Mouse (Mus musculus) testis, adult 2 months (tissue): ENCODE measurements around the gene Ets2. TPM values are rescaled to one million over a fixed set of nuclear protein-coding genes. Genes with fewer than 3 reads are reported as not detected.

Experiments
- H3K27ac ChIP-seq: fragments of 200-500 bp; 2 replicates; pipeline ENCODE4 v1.5.1; 2012; ENCODE audit warnings: low read depth, low read length; ENCODE audit not compliant: control insufficient read depth, insufficient read depth
- H3K27me3 ChIP-seq: fragments of 200-500 bp; 2 replicates; pipeline ENCODE4 v1.6.1; 2012; ENCODE audit warnings: mild to moderate bottlenecking, low read length, moderate library complexity; ENCODE audit not compliant: control insufficient read depth, insufficient read depth
- H3K36me3 ChIP-seq: fragments of 200-500 bp; 2 replicates; pipeline ENCODE4 v1.6.1; 2012; ENCODE audit warnings: mild to moderate bottlenecking, low read length; ENCODE audit not compliant: control insufficient read depth, insufficient read depth
- H3K4me1 ChIP-seq: fragments of 200-500 bp; 2 replicates; pipeline ENCODE4 v1.6.1; 2012; ENCODE audit warnings: low read length; ENCODE audit not compliant: control insufficient read depth, insufficient read depth
- H3K4me3 ChIP-seq: fragments of 200-500 bp; 2 replicates; pipeline ENCODE4 v1.5.1; 2012; ENCODE audit warnings: low read depth, mild to moderate bottlenecking, low read length, moderate library complexity, mixed read lengths; ENCODE audit not compliant: control insufficient read depth
- CTCF ChIP-seq: fragments of 200-500 bp; IDR thresholded peaks from 2 replicates; pipeline ENCODE4 v1.5.1; 2012; ENCODE audit warnings: low read depth, mild to moderate bottlenecking, inconsistent platforms, low read length, moderate library complexity; ENCODE audit not compliant: control insufficient read depth, insufficient read depth, insufficient replicate concordance
- POLR2A ChIP-seq: fragments of 200-500 bp; IDR thresholded peaks from 2 replicates; pipeline ENCODE4 v1.6.1; 2012; ENCODE audit warnings: low read depth, mild to moderate bottlenecking, inconsistent platforms, low read length, moderate library complexity; ENCODE audit not compliant: control insufficient read depth
- polyA plus RNA-seq: library from polyadenylated mRNA; depleted of rRNA; stranded (reverse); fragments of >200 nt; gene quantifications from 2 replicates; pipeline ENCODE4 v1.2.3, GENCODE M21; 2012; rRNA removed

Ets2 gene
- polyA plus RNA-seq, 1 experiment = 1.0 TPM

DNA sequence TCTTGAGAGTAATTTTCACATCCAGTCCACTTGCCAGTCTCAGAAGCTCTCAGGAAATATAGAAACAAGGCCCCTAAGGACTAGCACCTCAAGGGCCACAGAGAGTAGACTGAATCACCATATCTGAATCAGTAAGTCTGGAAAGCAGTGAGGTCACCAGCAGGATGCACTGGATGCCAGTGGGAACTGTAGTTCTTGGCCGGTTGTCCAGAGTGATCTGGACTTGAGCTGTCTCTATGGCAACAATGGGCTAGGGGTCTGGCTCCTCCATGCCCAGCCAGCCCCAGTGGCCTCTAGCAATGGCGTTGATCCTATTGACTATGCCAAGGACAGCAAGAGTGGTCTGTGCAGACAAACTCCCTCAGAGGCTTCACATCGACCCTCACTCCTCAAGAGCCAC lies 64.3 kb downstream of the Ets2 start:
- no peaks in the 10 kb centered on the region for H3K36me3 ChIP-seq
- H3K4me3 ChIP-seq = no peak overlapping the region
- no peak for TF ChIP-seq POLR2A
- TF ChIP-seq CTCF = no peak
- no peak overlapping the region for H3K27ac ChIP-seq
- no peaks in the 10 kb centered on the region; the same call in 1 of the 2 replicates for H3K4me1 ChIP-seq
- H3K27me3 ChIP-seq = no peaks in the 10 kb centered on the region

- Histone ChIP-seq H3K27ac (no peak overlapping the region), H3K4me1 (no peaks in the 10 kb centered on the region; the same call in 1 of the 2 replicates), H3K27me3 (no peaks in the 10 kb centered on the region), H3K4me3 (no peak overlapping the region), H3K36me3 (no peaks in the 10 kb centered on the region)
- no peak for TF ChIP-seq POLR2A
- TF ChIP-seq CTCF = no peak
Measured at GRCm38 (mm10) chr16:95767246-95767645, 65.4 kb downstream of the Ets2 start.

- no peaks in the 10 kb centered on the region for H3K27me3 ChIP-seq
- H3K36me3 ChIP-seq = no peaks in the 10 kb centered on the region
- no peak overlapping the region for H3K27ac ChIP-seq
- no peak overlapping the region for H3K4me3 ChIP-seq
- TF ChIP-seq CTCF (no peak), POLR2A (no peak)
- H3K4me1 ChIP-seq = no peaks in the 10 kb centered on the region; the same call in 1 of the 2 replicates
Measured at GRCm38 (mm10) chr16:95769066-95769995, 67.5 kb downstream of the Ets2 start.

DNA sequence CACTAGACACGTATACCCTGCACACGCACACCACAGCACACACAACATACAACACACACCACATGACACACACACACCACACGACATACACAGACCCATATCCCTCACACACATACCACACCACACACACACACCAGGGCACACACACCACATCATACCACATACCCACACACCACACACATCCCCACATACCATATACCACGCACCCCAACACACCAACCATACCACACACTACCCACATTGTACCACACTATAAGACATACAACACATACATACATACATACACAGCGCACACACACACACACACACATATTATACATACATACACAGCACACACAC lies 68.1 kb downstream of the Ets2 start:
- Histone ChIP-seq H3K36me3 (no peaks in the 10 kb centered on the region), H3K4me1 (no peaks in the 10 kb centered on the region; the same call in 1 of the 2 replicates), H3K4me3 (no peak overlapping the region), H3K27ac (no peak overlapping the region), H3K27me3 (no peaks in the 10 kb centered on the region)
- TF ChIP-seq POLR2A = no peak
- no peak for TF ChIP-seq CTCF

DNA sequence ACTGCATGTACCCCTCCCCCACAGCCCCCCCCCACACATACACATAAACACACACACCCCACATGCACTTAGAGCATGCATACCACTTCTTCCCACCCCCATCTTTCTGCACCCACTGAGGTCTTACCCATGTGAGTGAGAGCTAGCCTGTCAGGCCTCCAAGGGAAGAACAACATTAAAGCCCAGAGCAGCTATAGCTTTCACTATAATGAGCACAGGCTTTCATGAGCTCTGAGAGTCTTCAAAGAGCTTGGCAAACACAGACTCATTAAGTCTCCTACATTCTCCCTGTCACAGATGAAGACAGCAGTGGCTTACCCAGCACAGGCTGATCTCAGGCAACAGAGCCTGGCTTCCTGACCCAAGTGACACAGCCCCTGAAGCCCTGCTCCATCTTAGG lies 68.5 kb downstream of the Ets2 start:
- no peaks in the 10 kb centered on the region for H3K27me3 ChIP-seq
- no peaks in the 10 kb centered on the region; the same call in 1 of the 2 replicates for H3K4me1 ChIP-seq
- no peak overlapping the region for H3K4me3 ChIP-seq
- H3K36me3 ChIP-seq = no peaks in the 10 kb centered on the region
- TF ChIP-seq CTCF (no peak), POLR2A (no peak)
- no peak overlapping the region for H3K27ac ChIP-seq

Other genes with a start within 250 kb of the Ets2 start
- gene Erg, start 115.5 kb upstream of the Ets2 start, polyA plus RNA-seq = 1.5 and 2.0 TPM in 2 replicates